Mouse (Mus musculus) midbrain, embryonic 11.5 days (tissue): Measurements from ENCODE around the gene Gbp2b. TPM values are rescaled to one million over a fixed set of nuclear protein-coding genes. Genes with fewer than 3 reads are reported as not detected.

Source experiments
- ATAC-seq: fragments of 200-750 bp; cut with Nextera tagmentation; 2 replicates; pipeline ENCODE4 v1.8.0; 2017; ENCODE audit warnings: moderate TSS enrichment, moderate library complexity; ENCODE audit not compliant: low FRiP score
- DNase-seq: peaks from one replicate; pipeline ENCODE4 v3.0.0; 2015; ENCODE audit warnings: low spot score; ENCODE audit errors: missing footprints
- H3K27ac ChIP-seq: fragments of 300-500 bp; sonication (generic); 2 replicates; pipeline ENCODE4 v1.5.1; 2014; ENCODE audit warnings: low read depth, low read length
- H3K27me3 ChIP-seq: fragments of 300-500 bp; sonication (generic); 2 replicates; pipeline ENCODE4 v1.6.1; 2014; ENCODE audit warnings: mild to moderate bottlenecking, low read length, moderate library complexity, mixed read lengths; ENCODE audit not compliant: control insufficient read depth, insufficient read depth
- H3K36me3 ChIP-seq: fragments of 300-500 bp; sonication (generic); 2 replicates; pipeline ENCODE4 v1.6.1; 2014; ENCODE audit warnings: mild to moderate bottlenecking, low read length, moderate library complexity, mixed read lengths; ENCODE audit not compliant: control insufficient read depth, insufficient read depth
- H3K4me1 ChIP-seq: fragments of 300-500 bp; sonication (generic); 2 replicates; pipeline ENCODE4 v1.6.1; 2014; ENCODE audit warnings: low read length; ENCODE audit not compliant: control insufficient read depth, insufficient read depth
- H3K4me2 ChIP-seq: fragments of 300-500 bp; sonication (generic); 2 replicates; pipeline ENCODE4 v1.6.1; 2014; ENCODE audit warnings: mild to moderate bottlenecking, moderate library complexity
- H3K4me3 ChIP-seq: fragments of 300-500 bp; sonication (generic); 2 replicates; pipeline ENCODE4 v1.5.1; 2014; ENCODE audit warnings: low read depth, low read length
- H3K9ac ChIP-seq: fragments of 300-500 bp; sonication (generic); 2 replicates; pipeline ENCODE4 v1.6.1; 2014; ENCODE audit warnings: low read length
- H3K9me3 ChIP-seq: fragments of 300-500 bp; sonication (generic); 2 replicates; pipeline ENCODE4 v1.6.1; 2016; ENCODE audit warnings: low read length; ENCODE audit not compliant: control insufficient read depth
- WGBS: fragments of 180-500 bp; shearing (Covaris S2); extraction: QIAGEN DNeasy Blood & Tissue Kit; methylation state at CpG from one replicate; pipeline ENCODE4 v1.1.7; 2014; 5-methylcytosine and 5-hydroxymethylcytosine counted together
- polyA plus RNA-seq: library from polyadenylated mRNA; unstranded; fragments of >200 nt; fragmentation: Nextera tagmentation; extraction: Ambion mirVana; gene quantifications from 2 replicates; pipeline ENCODE4 v1.2.1, GENCODE M21; 2014

Gbp2b gene
- polyA plus RNA-seq = not detected in 2 replicates

DNA sequence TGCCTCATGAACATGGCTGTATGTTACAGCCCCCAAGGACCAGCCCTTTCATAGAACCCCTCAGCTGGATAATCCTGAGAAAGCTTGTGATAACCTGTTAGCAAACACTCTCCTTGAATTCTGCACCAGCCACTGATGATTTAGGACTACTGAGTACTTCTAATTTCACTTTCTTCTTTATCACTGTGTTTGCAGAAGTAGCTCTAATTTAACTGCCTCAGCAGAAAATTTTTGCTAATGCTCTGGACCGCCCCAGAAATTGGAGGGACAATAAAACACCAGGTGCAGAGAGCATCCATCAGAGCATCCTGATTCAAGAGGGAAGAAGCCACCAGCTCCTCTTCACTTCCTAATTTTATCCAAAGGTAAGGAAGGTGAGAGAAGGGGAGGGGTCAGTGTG lies at the start of gene Gbp2b:
TSS of gene Gbp2b (plus strand) at position 301 of the 400 bp plus-strand sequence.
- H3K27ac ChIP-seq = no peak within 1 kb of the TSS
- no peak within 1 kb of the TSS for H3K9ac ChIP-seq
- ATAC-seq (no peak), DNase-seq (no peak)
- no peaks in the 10 kb centered on the region for H3K4me1 ChIP-seq
- H3K36me3 ChIP-seq = no peaks in the 10 kb centered on the region
- H3K4me2 ChIP-seq = no peak within 1 kb of the TSS
- H3K4me3 ChIP-seq = no peak within 1 kb of the TSS
- no peaks in the 10 kb centered on the region for H3K27me3 ChIP-seq
- no peaks in the 10 kb centered on the region for H3K9me3 ChIP-seq
- WGBS = 84% methylated on average over 1 of the region's 1 CpGs

DNA sequence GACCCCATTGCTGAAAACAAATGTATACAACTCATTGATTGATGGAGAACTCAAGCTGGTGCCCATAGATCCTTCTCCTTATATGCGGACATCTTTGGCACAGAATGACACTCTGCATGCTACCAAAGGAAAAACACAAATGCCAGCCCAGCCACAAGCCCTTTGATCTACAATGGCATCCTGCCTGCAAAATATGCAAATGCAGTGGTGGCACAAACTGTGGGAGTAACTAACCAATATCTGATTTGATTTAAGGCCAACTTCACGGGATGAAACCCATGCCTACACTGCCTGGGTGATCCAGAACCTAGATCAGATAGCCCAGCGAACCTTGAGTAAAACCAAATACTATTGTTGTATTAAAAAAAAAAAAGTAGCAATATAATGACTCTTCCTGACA lies 48.0 kb upstream of the Gbp2b start:
- Histone ChIP-seq H3K4me3 (no peak overlapping the region), H3K4me1 (no peaks in the 10 kb centered on the region), H3K27ac (no peak overlapping the region), H3K4me2 (no peak overlapping the region), H3K9ac (no peak overlapping the region), H3K36me3 (no peaks in the 10 kb centered on the region), H3K27me3 (no peaks in the 10 kb centered on the region), H3K9me3 (no peaks in the 10 kb centered on the region)
- DNase-seq (no peak), ATAC-seq (no peak)
- WGBS = 81% methylated on average over 3 of the region's 3 CpGs

DNA sequence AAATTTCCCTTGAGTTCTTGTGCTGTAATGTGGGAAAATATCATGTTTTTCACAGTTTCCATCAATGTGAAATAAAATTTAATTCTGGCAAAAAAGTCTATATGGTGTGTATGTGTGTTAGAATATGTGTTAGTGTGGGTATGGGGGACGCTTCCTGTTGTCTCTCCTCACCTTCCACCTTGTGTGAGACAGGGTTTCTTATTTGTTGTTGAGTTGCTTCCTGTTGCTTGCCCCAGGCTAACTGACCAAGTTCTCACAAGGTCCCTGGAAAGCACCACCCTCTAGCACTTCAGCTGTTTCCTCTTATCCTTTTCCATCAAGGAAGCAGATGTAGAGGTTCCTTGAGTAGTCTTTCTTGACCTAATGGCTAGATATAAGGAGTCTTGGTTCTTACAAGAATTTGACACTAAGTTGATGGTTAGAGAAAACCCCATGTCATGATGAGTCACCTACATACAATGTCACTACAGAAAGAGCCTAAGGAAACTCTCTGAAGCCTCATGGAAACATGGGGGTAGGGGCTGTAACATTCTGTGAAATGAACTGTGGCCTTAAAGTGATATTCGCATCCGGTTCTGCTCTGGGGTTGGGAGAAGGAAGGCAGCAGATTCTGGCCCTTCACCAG lies 44.5 kb upstream of the Gbp2b start:
- Histone ChIP-seq H3K36me3 (no peaks in the 10 kb centered on the region), H3K4me2 (no peak overlapping the region), H3K27ac (no peak overlapping the region), H3K9ac (no peak overlapping the region), H3K4me3 (no peak overlapping the region), H3K4me1 (no peaks in the 10 kb centered on the region), H3K9me3 (no peaks in the 10 kb centered on the region), H3K27me3 (no peaks in the 10 kb centered on the region)
- ATAC-seq = no peak
- WGBS = 95% methylated on average over 3 of the region's 3 CpGs
- DNase-seq = peak; percentile 69

DNA sequence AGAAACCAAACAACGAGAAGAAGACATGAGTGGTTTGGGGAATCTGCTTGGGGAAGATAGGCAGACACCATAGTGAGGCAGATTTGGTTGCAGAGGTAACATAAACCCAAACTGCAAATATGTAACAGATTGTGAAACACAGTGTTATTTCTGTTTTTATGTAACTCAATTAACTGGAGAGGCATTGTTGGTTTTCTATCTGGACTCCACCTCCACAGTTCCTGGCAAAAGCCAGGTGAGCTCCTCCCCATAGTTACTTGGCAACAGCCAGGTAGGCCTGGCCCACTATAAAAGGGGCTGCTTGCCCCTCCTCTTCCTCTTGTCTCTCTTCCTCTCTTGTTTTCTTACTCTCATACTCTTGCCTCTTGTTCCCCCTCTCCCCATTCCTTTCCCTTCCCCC lies 40.0 kb upstream of the Gbp2b start:
- no peaks in the 10 kb centered on the region for H3K4me1 ChIP-seq
- no peaks in the 10 kb centered on the region for H3K27me3 ChIP-seq
- H3K4me3 ChIP-seq = no peak overlapping the region
- H3K9ac ChIP-seq = no peak overlapping the region
- 83% methylated on average over 1 of the region's 1 CpGs for WGBS
- ATAC-seq (no peak), DNase-seq (no peak)
- no peaks in the 10 kb centered on the region for H3K36me3 ChIP-seq
- H3K4me2 ChIP-seq = no peak overlapping the region
- H3K9me3 ChIP-seq = no peaks in the 10 kb centered on the region
- no peak overlapping the region for H3K27ac ChIP-seq

DNA sequence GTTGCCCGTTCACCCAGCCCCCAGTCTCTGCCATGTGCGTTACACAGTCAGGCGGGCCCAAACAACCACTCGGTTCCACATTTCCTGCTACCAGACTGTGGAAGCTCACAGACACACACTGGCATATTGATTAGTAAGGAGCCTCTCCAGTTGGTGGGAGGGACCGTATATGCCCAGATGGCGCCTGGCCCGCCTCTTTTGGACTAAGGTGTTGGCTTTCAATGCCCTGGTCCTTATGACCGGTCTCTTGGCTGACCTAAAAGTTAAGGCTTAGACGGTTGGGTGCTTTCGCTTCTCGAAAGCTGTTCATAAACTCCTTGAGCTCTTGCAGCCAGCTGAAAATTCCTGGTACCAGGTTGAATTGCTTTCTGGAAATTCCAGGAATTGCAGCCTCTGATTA lies 39.0 kb upstream of the Gbp2b start:
- ATAC-seq = 0 out of 2 replicates have a peak, but pooled peaks have one; percentile 33
- 95% methylated on average over 11 of the region's 11 CpGs for WGBS
- H3K27me3 ChIP-seq = no peaks in the 10 kb centered on the region

DNA sequence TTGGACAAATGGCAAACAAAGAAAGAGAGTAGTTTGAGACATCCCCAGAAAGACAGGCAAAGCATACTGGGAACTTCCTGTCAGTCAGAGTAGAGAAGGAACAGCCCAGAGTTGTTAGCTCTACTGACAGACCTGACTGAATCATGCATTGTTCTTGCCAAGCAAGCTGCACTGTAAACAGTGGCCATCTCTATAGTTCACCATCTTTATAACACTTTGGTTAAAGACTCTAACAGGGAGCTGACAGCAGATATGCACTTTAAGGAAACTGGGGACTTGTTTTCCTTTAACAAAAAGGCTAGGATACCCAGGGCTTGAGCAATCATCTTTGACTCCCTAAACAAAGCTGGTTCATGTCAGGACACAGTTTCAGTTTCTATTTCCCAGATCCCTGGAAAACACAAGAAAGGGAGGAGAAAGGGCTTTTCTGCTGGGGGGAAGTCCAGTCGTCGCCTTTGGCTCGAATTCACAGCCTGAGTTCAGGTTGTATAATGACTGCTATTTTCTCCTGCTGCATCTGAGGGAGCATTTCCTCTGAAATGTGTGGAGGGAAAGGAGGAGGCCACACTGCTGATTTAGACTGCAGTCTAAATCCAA lies 34.9 kb upstream of the Gbp2b start, which contains the start of gene Gbp3:
TSS of gene Gbp3 (plus strand) at position 395 of the 597 bp plus-strand sequence.
- WGBS = 47% methylated on average over 3 of the region's 3 CpGs
- no peaks in the 10 kb centered on the region for H3K4me1 ChIP-seq
- H3K4me2 ChIP-seq = peak within 1 kb of the TSS; percentile 33
- no peak within 1 kb of the TSS for H3K27ac ChIP-seq
- peak within 1 kb of the TSS; percentile 2; the same call in 1 of the 2 replicates for H3K4me3 ChIP-seq
- no peak within 1 kb of the TSS for H3K9ac ChIP-seq
- H3K27me3 ChIP-seq = no peaks in the 10 kb centered on the region
- no peaks in the 10 kb centered on the region for H3K36me3 ChIP-seq
- no peak for ATAC-seq
- DNase-seq = no peak
- H3K9me3 ChIP-seq = no peaks in the 10 kb centered on the region

More for the DNA sequence above, 39.0 kb upstream of the Gbp2b start:
- Histone ChIP-seq H3K9me3 (no peaks in the 10 kb centered on the region), H3K9ac (no peak overlapping the region), H3K4me2 (no peak overlapping the region), H3K36me3 (no peaks in the 10 kb centered on the region), H3K27ac (no peak overlapping the region), H3K4me3 (no peak overlapping the region), H3K4me1 (no peaks in the 10 kb centered on the region)
- DNase-seq = no peak

DNA sequence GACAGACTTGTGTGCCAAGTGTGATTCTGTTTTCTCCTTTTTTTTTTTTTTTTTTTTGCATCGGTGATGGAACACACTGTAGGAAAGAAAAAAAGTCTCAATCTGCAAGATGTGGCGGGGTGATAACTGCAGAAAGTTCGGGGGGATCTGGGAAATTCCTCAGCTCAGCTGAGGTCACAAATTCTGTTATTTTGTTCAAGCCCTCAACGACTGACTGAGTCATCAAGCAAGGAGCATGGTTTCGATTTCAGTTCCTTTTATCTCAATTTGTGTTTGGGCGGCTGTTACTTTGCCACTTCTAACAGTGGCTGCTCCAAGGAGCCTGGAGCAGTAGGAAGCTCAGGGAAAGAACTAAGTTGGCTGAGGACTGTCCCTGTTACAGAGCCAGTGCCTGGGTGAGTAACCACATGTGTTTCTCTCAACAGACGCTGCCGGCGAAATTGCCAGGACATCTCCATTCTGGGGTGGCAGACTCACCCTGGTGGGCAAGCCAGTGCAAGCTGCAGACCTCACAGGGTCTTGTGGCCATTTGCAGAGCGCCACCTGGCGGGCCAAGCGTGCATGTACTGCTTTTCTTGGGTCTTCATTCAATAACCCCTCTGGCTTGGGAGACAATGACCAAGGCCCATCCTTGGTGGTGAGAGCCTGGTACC lies 34.2 kb upstream of the Gbp2b start:
- peak overlapping the region; percentile 2; the same call in 1 of the 2 replicates for H3K4me3 ChIP-seq
- ATAC-seq = peak; percentile 91
- 23% methylated on average over 12 of the region's 12 CpGs for WGBS

DNA sequence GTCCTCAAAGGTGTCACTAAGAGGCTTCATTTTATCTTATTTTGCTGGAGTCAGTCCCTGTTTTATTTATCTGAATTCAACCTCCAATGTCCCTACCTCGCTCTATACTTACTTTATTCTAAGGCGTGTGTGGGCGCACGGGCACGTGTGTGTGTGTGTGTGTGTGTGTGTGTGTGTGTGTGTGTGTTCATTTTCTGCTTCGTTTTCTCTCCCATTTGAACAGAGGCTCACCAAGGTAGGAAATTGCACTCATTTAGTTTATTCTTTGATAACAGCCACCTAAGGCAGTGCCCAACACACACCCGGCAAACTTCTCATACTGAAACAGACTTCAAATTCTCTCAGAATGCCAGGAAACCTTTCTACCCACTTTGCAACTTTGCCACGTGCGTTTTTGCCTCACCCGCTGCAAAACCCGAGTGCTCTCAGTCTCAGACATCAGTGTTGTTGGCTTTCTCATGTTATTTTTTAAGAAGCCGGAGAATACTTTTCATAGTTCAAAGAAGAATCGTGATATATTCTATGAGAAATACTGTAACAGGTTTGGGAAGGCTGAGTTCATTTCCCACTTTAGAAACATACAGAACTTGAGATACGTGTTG lies 33.5 kb upstream of the Gbp2b start:
- WGBS = 88% methylated on average over 14 of the region's 14 CpGs
- 0 out of 2 replicates have a peak, but pooled peaks have one; percentile 18 for ATAC-seq
- H3K36me3 ChIP-seq = no peaks in the 10 kb centered on the region

More for the DNA sequence above, 34.2 kb upstream of the Gbp2b start:
- Histone ChIP-seq H3K4me1 (no peaks in the 10 kb centered on the region), H3K36me3 (no peaks in the 10 kb centered on the region), H3K27ac (no peak overlapping the region), H3K4me2 (peak overlapping the region; percentile 33), H3K27me3 (no peaks in the 10 kb centered on the region), H3K9me3 (no peaks in the 10 kb centered on the region), H3K9ac (no peak overlapping the region)
- DNase-seq = peak; percentile 98

DNA sequence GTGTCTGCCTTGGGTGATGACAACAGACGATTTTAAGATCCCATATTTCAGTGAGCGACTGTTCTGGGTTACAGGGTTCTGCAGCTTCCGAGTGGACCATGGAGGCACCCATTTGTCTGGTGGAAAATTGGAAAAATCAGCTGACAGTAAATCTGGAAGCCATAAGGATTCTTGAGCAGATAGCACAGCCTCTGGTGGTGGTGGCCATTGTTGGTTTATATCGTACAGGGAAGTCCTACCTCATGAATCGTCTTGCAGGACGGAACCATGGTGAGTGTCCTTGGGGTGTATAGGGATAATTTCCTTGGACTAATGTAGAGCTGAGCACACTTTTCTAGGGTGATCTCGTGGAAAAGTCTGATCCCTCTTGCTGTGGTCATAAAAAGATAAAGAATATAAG lies 33.0 kb upstream of the Gbp2b start:
- no peaks in the 10 kb centered on the region for H3K27me3 ChIP-seq
- H3K4me2 ChIP-seq = no peak overlapping the region
- ATAC-seq (no peak), DNase-seq (no peak)
- no peaks in the 10 kb centered on the region for H3K36me3 ChIP-seq
- 90% methylated on average over 7 of the region's 7 CpGs for WGBS
- H3K4me1 ChIP-seq = no peaks in the 10 kb centered on the region
- no peaks in the 10 kb centered on the region for H3K9me3 ChIP-seq
- no peak overlapping the region for H3K9ac ChIP-seq
- H3K27ac ChIP-seq = no peak overlapping the region
- no peak overlapping the region for H3K4me3 ChIP-seq

More for the DNA sequence above, 33.5 kb upstream of the Gbp2b start:
- Histone ChIP-seq H3K27ac (no peak overlapping the region), H3K9ac (no peak overlapping the region), H3K4me3 (no peak overlapping the region), H3K4me1 (no peaks in the 10 kb centered on the region), H3K4me2 (no peak overlapping the region), H3K9me3 (no peaks in the 10 kb centered on the region), H3K27me3 (no peaks in the 10 kb centered on the region)
- no peak for DNase-seq
